Mouse (Mus musculus) brain, adult 2 months (tissue): ENCODE data around the gene Wfdc6b.
"Not testable (repeated sequence)": the region's sequence is repeated elsewhere in the genome, so short reads cannot be mapped to it uniquely, and the experiment has no call there.

ENCODE experiments used
- DNase-seq: peaks from one replicate; pipeline ENCODE4 v3.0.0; 2011; ENCODE audit warnings: low read depth, low spot score

The Wfdc6b gene

GRCm38 (mm10) chr2:164613471-164613870, at the start of gene Wfdc6b, which contains the start of gene Wfdc8:
Wfdc6b (plus strand) TSS chr2:164613522.
Wfdc8 (minus strand) TSS chr2:164613626.
- DNase-seq: not testable (repeated sequence)

DNA sequence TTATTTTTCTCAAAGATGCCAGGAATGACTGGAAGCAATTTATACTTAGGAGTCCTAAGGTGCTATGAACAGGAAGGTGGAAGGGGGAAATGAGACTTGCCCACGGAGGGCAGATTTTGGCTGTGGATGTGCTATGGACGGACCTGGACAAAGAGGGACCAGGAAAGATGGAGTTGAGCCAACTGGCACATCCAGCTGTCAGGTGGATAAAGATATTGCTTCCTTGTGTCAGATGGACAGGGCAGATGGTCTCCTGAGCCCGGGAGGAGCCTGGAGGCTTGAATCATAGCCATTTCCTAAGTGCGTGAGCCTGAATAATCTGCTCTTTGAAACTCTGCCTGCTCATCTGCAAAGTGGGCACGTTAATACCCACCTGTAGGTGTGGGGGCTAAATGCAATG, 49.0 kb upstream of the Wfdc6b start:
- DNase-seq: no peak

DNA sequence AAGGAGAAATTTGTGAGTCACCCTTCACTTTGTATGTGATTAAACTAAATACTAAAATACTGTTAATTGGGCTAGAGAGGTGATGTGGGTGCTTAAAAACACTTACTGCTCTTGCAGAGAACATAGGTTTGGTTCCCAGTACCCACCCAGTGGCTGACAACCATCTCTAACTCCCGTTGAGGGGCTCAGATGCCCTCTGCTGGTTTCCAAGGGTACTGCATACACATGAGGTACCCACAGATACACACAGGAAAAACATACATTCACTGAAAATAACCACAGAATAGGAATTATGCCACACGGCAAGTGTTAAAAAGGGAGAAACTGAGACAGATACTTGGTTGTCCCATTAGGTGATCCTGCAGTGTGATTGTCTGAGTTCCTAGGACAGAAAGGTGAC, 46.3 kb upstream of the Wfdc6b start:
- DNase-seq: no peak

- no peak for DNase-seq
Observed at GRCm38 (mm10) chr2:164567460-164567859, 45.9 kb upstream of the Wfdc6b start.

- not testable (repeated sequence) for DNase-seq
Observed at GRCm38 (mm10) chr2:164573359-164573758, 40.0 kb upstream of the Wfdc6b start, which contains the start of gene Spint3. Spint3 (minus strand) TSS chr2:164573459.

DNA sequence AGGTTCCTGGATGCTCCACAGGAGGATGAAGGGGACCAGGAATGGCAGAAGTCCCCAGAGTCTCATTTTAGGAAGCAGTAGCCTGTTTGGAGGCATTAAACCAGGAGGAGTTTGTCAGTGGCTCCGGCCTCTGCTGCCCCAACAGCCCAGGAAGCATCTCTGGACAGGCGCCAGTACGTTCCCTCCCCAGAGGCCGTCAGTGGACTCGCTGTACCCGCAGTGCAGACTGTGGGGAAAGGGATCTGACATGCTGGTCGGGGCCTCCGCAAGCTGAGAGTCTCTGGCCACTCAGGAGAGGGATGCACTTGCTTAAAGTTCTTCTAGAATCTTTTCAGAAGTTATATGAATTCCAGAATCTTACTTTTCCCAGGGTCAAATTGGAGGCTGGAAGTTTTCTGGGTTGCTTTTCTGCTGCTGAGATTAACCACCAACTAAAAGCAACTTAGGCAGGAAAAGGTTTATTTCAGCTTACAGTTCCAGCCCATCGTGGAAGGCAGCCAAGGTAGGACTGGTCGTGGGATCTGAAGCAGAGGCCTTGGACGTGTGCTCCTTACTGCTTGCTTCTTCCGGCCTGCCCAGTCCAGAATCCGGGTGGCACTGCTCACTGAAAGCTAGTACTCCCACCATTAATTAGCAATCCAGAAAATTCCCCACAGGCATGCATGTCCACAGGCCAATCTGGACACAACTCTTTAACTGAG, 28.1 kb upstream of the Wfdc6b start, which contains the start of gene Wfdc6a:
Gene Wfdc6a (minus strand): TSS at position 423 of the 701 bp plus-strand sequence.
- DNase-seq: not testable (repeated sequence)

- peak; percentile 68 for DNase-seq
Observed at GRCm38 (mm10) chr2:164592014-164592413, 21.3 kb upstream of the Wfdc6b start.

DNA sequence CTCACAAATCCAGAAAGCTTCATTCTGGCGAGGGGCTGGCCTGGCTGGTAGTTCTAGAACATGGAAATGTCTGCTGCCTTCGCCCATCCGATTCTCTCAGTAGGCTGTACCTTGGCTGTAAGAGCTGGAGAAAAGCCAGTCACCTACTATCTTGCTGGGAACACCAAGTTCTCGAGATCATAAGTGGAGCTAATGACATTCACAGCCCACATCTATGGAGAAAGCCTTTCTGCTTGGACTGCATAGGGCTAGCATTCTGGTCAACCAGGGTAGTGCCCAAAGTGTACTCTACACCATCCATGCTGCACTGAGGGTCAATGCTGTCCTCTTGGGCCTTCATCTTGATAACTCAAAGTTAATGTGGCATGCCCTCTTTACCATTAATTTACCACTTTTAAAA, 19.8 kb upstream of the Wfdc6b start, which contains the start of gene Eppin:
Gene Eppin (minus strand): TSS at position 101 of the 400 bp plus-strand sequence.
- DNase-seq: no peak

GRCm38 (mm10) chr2:164600179-164600578, 13.1 kb upstream of the Wfdc6b start:
- no peak for DNase-seq

GRCm38 (mm10) chr2:164603482-164603881, 9.8 kb upstream of the Wfdc6b start:
- no peak for DNase-seq

- peak; percentile 35 for DNase-seq
Observed at GRCm38 (mm10) chr2:164604411-164604810, 8.9 kb upstream of the Wfdc6b start.

DNA sequence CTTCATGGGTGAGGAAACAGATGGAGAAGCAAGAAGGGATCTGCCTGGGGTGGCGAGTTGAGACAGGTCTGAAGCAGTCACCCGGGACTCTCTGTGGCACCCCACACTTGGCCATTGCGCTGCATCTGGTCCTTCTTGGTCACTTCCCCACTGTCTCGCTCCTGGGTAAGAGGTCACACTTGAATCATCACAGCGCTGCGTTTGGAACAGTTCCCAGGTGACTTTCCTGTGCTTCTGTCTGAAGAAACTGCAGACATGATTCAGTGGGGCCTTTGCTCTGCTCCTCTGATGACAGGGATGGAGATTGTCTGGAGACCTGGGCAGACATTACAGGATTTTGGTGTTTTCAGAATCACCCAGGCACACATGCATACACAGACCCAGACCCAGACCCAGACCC, 4.5 kb upstream of the Wfdc6b start:
- no peak for DNase-seq

DNA sequence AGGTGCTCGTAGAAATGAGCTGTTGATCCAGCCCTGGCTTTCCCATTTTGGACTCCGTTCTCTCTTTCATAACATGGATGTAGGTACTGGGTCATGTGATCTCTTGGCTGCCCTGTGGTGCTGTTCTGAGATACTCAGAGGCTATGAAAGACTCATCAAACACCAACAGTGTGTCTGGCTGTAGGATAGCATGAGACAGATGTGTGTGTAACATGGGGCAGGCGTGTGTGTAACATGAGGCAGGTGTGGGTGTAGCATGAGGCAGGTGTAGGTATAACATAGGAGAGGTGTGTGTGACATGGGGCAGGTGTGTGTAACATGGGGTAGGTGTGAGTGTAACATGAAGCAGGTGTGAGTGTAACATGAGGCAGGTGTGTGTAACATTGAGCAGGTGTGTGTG, 2.1 kb downstream of the Wfdc6b start:
- DNase-seq: no peak

- DNase-seq: no peak
Observed at GRCm38 (mm10) chr2:164619050-164619449, 5.7 kb downstream of the Wfdc6b start.

DNA sequence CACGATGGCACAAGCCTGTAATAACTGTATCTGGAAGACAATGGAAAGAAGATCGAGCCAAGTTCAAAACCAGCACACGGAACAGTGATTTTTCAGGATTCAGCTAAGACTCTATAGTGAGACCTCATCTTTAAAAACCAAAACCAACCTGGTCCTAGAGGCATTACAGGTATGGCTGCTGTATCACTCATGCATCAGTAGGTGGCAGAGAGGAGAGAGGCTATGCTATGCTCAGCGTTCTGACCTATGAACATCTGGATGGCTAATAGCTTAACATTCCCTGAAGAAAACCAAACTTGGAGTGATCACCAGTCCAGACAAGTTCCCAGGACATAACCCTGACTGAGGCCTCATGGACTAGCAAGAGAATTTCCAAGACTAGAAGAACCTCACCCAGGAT, 8.5 kb downstream of the Wfdc6b start:
- no peak for DNase-seq

- no peak for DNase-seq
Observed at GRCm38 (mm10) chr2:164635266-164635665, 21.9 kb downstream of the Wfdc6b start.

DNA sequence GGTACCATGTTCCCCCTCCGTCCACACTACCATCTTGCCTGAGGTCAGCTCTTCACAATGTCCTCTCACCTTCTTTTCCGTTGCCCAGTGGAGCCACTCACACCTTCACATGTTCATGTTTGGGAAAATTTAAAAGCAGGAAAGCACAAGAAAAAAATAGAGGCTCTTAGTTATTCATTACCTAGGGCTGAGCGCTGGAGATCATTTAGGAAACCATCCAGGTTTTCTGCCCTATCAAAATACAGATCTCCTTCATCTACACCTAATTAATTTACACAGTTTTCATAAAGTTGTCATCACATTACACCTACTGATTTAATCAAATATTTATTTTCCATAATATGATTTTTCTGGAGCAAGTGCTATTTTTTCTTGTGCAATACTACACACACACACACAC, 25.4 kb downstream of the Wfdc6b start, which contains the start of gene Wfdc16:
Gene Wfdc16 (minus strand): TSS at position 101 of the 400 bp plus-strand sequence.
- DNase-seq: no peak

- no peak for DNase-seq
Observed at GRCm38 (mm10) chr2:164641129-164641528, 27.8 kb downstream of the Wfdc6b start.

DNA sequence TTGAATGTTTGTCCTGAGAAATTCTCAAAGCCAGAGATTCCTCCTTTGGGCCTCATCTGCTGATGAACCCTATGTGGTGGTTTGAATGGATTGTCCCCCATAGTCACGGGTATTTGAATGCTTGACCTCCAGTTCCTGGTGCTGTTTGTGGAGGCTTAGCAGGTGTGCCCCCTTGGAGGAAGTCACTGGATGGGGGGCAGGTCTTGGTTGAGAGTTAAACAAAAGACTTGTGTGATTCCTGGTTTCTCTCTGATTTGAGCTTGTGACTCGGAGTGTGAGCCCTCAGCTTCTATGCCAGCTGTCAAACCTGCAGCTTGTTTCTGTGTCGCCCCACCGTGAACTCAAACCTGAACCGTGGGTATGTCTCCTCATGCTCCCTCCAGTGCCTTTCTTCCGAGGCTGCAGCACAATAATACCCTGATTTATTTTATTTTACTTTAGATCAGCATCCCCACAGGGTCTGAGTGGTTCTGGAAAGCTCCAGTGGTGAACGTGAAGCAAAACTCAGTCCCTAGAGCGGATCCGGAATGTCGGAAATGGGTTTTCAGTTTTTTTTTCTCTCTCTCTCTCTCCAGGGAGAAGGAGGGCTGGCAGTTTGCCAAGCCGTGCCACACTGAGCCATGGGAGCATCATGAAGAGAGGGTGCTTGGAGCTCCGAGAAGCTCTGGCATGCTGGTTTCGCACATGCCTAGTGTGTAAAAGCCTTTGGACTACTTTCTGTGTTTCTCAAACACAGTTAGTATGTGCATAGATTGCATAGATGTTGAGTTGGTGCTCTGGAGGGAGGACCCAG, 28.8 kb downstream of the Wfdc6b start:
- DNase-seq: peak; percentile 12

- DNase-seq: no peak
Observed at GRCm38 (mm10) chr2:164655858-164656257, 42.5 kb downstream of the Wfdc6b start, which contains the start of gene Wfdc10. Wfdc10 (plus strand) TSS chr2:164656046.

- no peak for DNase-seq
Observed at GRCm38 (mm10) chr2:164656483-164656882, 43.2 kb downstream of the Wfdc6b start, which contains the start of gene Wfdc9. Wfdc9 (minus strand) TSS chr2:164656583.

- no peak for DNase-seq
Observed at GRCm38 (mm10) chr2:164664851-164665250, 51.5 kb downstream of the Wfdc6b start.
